Mouse (Mus musculus) kidney, embryonic 15.5 days (tissue): ENCODE measurements around the gene Svs3b. TPM values are rescaled to one million over a fixed set of nuclear protein-coding genes. Genes with fewer than 3 reads are reported as not detected.
"Not testable (repeated sequence)": the region's sequence is repeated elsewhere in the genome, so short reads cannot be mapped to it uniquely, and the experiment has no call there.

Source experiments
- ATAC-seq: fragments of 200-750 bp; cut with Nextera tagmentation; replicated peaks from 2 replicates; pipeline ENCODE4 v1.8.0; 2017; ENCODE audit warnings: moderate TSS enrichment; ENCODE audit not compliant: low FRiP score
- H3K27ac ChIP-seq: fragments of 300-500 bp; sonication (generic); 2 replicates; pipeline ENCODE4 v1.5.1; 2015; ENCODE audit warnings: mild to moderate bottlenecking, inconsistent platforms
- H3K27me3 ChIP-seq: fragments of 300-500 bp; sonication (generic); 2 replicates; pipeline ENCODE4 v1.6.1; 2015; ENCODE audit warnings: inconsistent platforms
- H3K36me3 ChIP-seq: fragments of 300-500 bp; sonication (generic); 2 replicates; pipeline ENCODE4 v1.6.1; 2015; ENCODE audit warnings: inconsistent platforms
- H3K4me1 ChIP-seq: fragments of 300-500 bp; sonication (generic); 2 replicates; pipeline ENCODE4 v1.6.1; 2015; ENCODE audit warnings: inconsistent platforms
- H3K4me2 ChIP-seq: fragments of 300-500 bp; sonication (generic); 2 replicates; pipeline ENCODE4 v1.6.1; 2015; ENCODE audit warnings: moderate library complexity, mild to moderate bottlenecking, inconsistent platforms
- H3K4me3 ChIP-seq: fragments of 300-500 bp; sonication (generic); replicated peaks from 2 replicates; pipeline ENCODE4 v1.5.1; 2015; ENCODE audit warnings: mild to moderate bottlenecking, inconsistent platforms
- H3K9ac ChIP-seq: fragments of 300-500 bp; sonication (generic); 2 replicates; pipeline ENCODE4 v1.6.1; 2015; ENCODE audit warnings: mild to moderate bottlenecking, inconsistent platforms
- H3K9me3 ChIP-seq: fragments of 300-500 bp; sonication (generic); replicated peaks from 2 replicates; pipeline ENCODE4 v1.6.1; 2016; ENCODE audit warnings: inconsistent platforms
- WGBS: fragments of 180-500 bp; shearing (Covaris S2); methylation state at CpG from one replicate; pipeline ENCODE4 v1.1.7; 2015; ENCODE audit warnings: mixed read lengths; 5-methylcytosine and 5-hydroxymethylcytosine counted together
- polyA plus RNA-seq: library from polyadenylated mRNA; unstranded; fragments of >200 nt; fragmentation: Nextera tagmentation; extraction: Ambion mirVana; gene quantifications from 2 replicates; pipeline ENCODE4 v1.2.1, GENCODE M21; 2015

The Svs3b gene
- not detected in 2 replicates for polyA plus RNA-seq

GRCm38 (mm10) chr2:164256540-164256939, at the start of gene Svs3b:
Gene Svs3b, minus strand, starts transcription at chr2:164256640.
- H3K27me3 ChIP-seq, H3K4me3 ChIP-seq, H3K36me3 ChIP-seq, ATAC-seq, H3K9ac ChIP-seq, H3K4me1 ChIP-seq, H3K4me2 ChIP-seq, H3K27ac ChIP-seq, H3K9me3 ChIP-seq: not testable (repeated sequence)
- WGBS = 84% methylated on average over 1 of the region's 1 CpGs

GRCm38 (mm10) chr2:164288968-164289367, 32.5 kb upstream of the Svs3b start, which contains the start of gene Svs3a:
Gene Svs3a, plus strand, starts transcription at chr2:164289268.
- H3K36me3 ChIP-seq, H3K4me2 ChIP-seq, ATAC-seq, H3K27ac ChIP-seq, H3K27me3 ChIP-seq, H3K9ac ChIP-seq, H3K4me1 ChIP-seq, H3K9me3 ChIP-seq, H3K4me3 ChIP-seq: not testable (repeated sequence)
- WGBS = 70% methylated on average over 1 of the region's 1 CpGs

- Histone ChIP-seq H3K27me3 (no peaks in the 10 kb centered on the region), H3K9me3 (no peaks in the 10 kb centered on the region), H3K36me3 (no peaks in the 10 kb centered on the region), H3K4me1 (no peaks in the 10 kb centered on the region), H3K4me3 (no peak within 1 kb of the TSS), H3K4me2 (no peak within 1 kb of the TSS), H3K27ac (no peak within 1 kb of the TSS), H3K9ac (no peak within 1 kb of the TSS)
- 88% methylated on average over 4 of the region's 4 CpGs for WGBS
- ATAC-seq = no peak
Measured at GRCm38 (mm10) chr2:164278359-164278758, 21.9 kb upstream of the Svs3b start, which contains the start of gene Svs4. Gene Svs4, minus strand, starts transcription at chr2:164278459.

DNA sequence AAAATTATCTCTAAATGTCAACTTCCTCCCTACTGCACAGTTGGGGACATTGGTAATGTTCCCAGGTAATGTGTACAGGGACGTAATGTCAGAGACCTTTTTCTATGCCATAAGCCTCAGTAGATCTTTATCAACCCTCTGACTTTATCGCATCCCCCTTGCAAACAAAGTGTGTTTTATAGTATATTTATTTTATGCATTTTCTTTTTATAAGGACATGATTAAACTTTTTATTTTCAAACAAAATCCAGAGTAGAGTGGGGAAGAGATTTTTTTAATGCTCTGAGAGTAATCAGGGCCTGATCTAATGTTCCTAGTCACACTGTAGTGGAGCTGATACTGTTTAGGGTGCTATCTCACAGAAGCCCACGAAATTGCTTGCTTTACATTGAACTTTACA, 18.1 kb downstream of the Svs3b start, which contains the start of gene Svs2:
TSS of gene Svs2 (minus strand) at position 101 of the 400 bp plus-strand sequence.
- Histone ChIP-seq H3K27me3 (no peaks in the 10 kb centered on the region), H3K4me1 (no peaks in the 10 kb centered on the region), H3K4me3 (no peak within 1 kb of the TSS), H3K36me3 (no peaks in the 10 kb centered on the region), H3K4me2 (no peak within 1 kb of the TSS), H3K9me3 (no peaks in the 10 kb centered on the region), H3K27ac (no peak within 1 kb of the TSS), H3K9ac (no peak within 1 kb of the TSS)
- no peak for ATAC-seq
- WGBS = 85% methylated on average over 3 of the region's 3 CpGs

DNA sequence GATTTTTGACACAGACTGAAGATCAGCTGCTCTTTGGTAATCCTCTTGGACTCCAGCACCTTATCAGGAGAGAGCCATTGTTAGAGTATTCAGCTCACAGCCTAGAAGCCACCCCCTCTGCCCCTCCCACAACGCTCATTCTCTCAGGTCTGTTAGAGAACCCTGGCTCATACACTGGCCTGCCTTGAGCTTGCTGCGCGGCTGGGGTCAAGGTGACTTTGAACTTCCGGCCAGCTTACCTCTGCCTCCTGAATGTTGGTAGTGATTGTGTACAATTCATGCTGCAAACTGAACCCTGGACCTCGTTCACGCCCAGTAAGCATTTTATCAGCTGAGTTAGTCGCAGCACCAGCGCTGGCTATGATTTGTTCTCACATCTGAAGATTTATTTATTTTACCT, 23.8 kb downstream of the Svs3b start:
- Histone ChIP-seq H3K9me3 (no peaks in the 10 kb centered on the region), H3K27ac (no peak overlapping the region), H3K4me2 (no peak overlapping the region), H3K4me3 (no peak overlapping the region), H3K36me3 (no peaks in the 10 kb centered on the region), H3K9ac (no peak overlapping the region), H3K27me3 (no peaks in the 10 kb centered on the region), H3K4me1 (no peaks in the 10 kb centered on the region)
- WGBS = 88% methylated on average over 8 of the region's 8 CpGs
- no peak for ATAC-seq

GRCm38 (mm10) chr2:164228361-164229070, 27.9 kb downstream of the Svs3b start:
- Histone ChIP-seq H3K4me1 (no peaks in the 10 kb centered on the region), H3K36me3 (no peaks in the 10 kb centered on the region), H3K27me3 (no peaks in the 10 kb centered on the region), H3K4me2 (no peak overlapping the region), H3K9ac (no peak overlapping the region), H3K27ac (no peak overlapping the region), H3K9me3 (no peaks in the 10 kb centered on the region), H3K4me3 (no peak overlapping the region)
- WGBS = 85% methylated on average over 8 of the region's 8 CpGs
- ATAC-seq = no peak

DNA sequence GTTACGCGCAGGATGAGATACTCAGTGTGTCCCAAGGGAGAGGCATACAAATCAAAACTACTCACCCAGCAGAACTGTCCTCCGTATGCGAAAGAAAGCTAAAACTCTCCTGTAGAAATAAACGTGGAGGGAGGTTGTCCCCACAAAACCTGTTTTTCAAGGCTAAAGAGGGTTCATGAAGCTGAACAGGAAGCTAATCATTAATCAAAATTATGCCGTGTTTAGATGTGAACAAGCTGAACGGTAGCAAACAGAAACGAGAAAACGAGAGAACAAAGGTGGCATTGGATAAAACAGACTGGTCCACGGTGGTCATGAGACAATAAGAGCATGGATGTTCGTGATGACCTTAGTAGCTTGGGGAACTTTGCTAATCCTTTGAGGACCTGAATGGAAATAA, 34.9 kb downstream of the Svs3b start, which contains the start of gene Wfdc15b:
TSS of gene Wfdc15b (minus strand) at position 139 of the 400 bp plus-strand sequence.
- Histone ChIP-seq H3K4me1 (0 out of 2 replicates have a peak, but pooled peaks cover 10% of the 10 kb centered on the region), H3K27me3 (no peaks in the 10 kb centered on the region), H3K9me3 (no peaks in the 10 kb centered on the region), H3K9ac (no peak within 1 kb of the TSS), H3K4me3 (peak within 1 kb of the TSS; percentile 31), H3K4me2 (peak within 1 kb of the TSS; percentile 33), H3K27ac (peak within 1 kb of the TSS; percentile 73), H3K36me3 (no peaks in the 10 kb centered on the region)
- WGBS = 44% methylated on average over 11 of the region's 11 CpGs
- ATAC-seq = no peak

GRCm38 (mm10) chr2:164219295-164219694, 37.1 kb downstream of the Svs3b start:
- Histone ChIP-seq H3K4me3 (no peak overlapping the region), H3K9me3 (no peaks in the 10 kb centered on the region), H3K27me3 (no peaks in the 10 kb centered on the region), H3K36me3 (no peaks in the 10 kb centered on the region), H3K4me1 (0 out of 2 replicates have a peak, but pooled peaks cover 10% of the 10 kb centered on the region), H3K4me2 (no peak overlapping the region), H3K9ac (no peak overlapping the region), H3K27ac (no peak overlapping the region)
- no peak for ATAC-seq
- 77% methylated on average over 9 of the region's 9 CpGs for WGBS

- Histone ChIP-seq H3K36me3 (no peaks in the 10 kb centered on the region), H3K9ac (no peak overlapping the region), H3K27me3 (no peaks in the 10 kb centered on the region), H3K9me3 (no peaks in the 10 kb centered on the region), H3K4me2 (no peak overlapping the region), H3K27ac (no peak overlapping the region), H3K4me3 (no peak overlapping the region), H3K4me1 (no peaks in the 10 kb centered on the region)
- 80% methylated on average over 5 of the region's 5 CpGs for WGBS
- ATAC-seq = no peak
Measured at GRCm38 (mm10) chr2:164212711-164213110, 43.7 kb downstream of the Svs3b start.

DNA sequence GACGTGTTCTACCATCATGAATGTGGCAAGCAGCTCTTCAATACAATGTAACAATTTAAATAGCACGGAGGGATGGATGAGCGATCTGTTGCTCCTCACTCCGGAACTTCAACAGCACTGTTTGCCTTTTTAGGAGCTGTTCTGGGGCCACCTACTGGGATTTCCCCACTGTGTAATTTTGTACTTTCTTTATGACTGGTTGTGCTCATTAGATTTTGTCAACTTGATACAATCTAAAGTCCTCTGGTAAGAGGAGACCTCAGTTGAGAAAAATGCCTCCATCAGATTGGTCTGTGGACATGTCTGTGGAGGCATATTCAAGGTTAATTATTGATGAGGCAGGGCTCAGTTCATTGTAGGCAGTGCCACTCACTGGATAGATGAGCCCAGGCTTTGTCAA, 45.5 kb downstream of the Svs3b start:
- no peak overlapping the region for H3K27ac ChIP-seq
- no peak overlapping the region for H3K4me2 ChIP-seq
- no peak for ATAC-seq
- H3K36me3 ChIP-seq = no peaks in the 10 kb centered on the region
- no peaks in the 10 kb centered on the region for H3K9me3 ChIP-seq
- H3K27me3 ChIP-seq = no peaks in the 10 kb centered on the region
- 92% methylated on average over 4 of the region's 4 CpGs for WGBS
- no peak overlapping the region for H3K9ac ChIP-seq
- no peaks in the 10 kb centered on the region for H3K4me1 ChIP-seq
- H3K4me3 ChIP-seq = no peak overlapping the region

- Histone ChIP-seq H3K9me3 (no peaks in the 10 kb centered on the region), H3K36me3 (no peaks in the 10 kb centered on the region), H3K4me2 (no peak overlapping the region), H3K4me3 (no peak overlapping the region), H3K27me3 (no peaks in the 10 kb centered on the region), H3K4me1 (no peaks in the 10 kb centered on the region), H3K27ac (no peak overlapping the region), H3K9ac (no peak overlapping the region)
- ATAC-seq = no peak
- 75% methylated on average over 4 of the region's 4 CpGs for WGBS
Measured at GRCm38 (mm10) chr2:164206676-164207075, 49.8 kb downstream of the Svs3b start.

DNA sequence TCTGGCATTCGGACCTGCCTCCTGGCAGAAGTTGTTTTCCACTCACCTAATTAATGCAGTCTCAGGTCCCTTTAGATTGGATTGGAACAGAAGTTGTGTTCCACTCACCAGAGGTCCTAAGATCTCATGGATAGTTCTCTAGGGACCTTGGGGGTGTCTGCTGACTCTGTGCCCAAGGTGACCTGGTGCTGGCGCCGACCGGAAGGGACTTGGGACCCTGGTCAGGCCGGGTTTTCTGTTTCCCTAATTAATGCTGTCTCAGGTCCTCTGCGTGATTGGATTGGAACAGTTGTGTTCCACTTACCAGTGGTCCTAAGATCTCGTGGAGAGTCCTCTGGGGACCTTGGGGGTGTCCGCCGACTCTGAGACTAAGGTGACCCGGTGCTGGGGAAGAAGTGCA, 50.4 kb downstream of the Svs3b start:
- H3K4me2 ChIP-seq, H3K27me3 ChIP-seq, H3K9ac ChIP-seq, ATAC-seq, H3K4me1 ChIP-seq, H3K36me3 ChIP-seq, H3K9me3 ChIP-seq, H3K27ac ChIP-seq, H3K4me3 ChIP-seq: not testable (repeated sequence)
- WGBS = 91% methylated on average over 10 of the region's 10 CpGs
